Mouse (Mus musculus) ES-Bruce4 (cell line): ENCODE data around the gene Mrtfb. TPM values are rescaled to one million over a fixed set of nuclear protein-coding genes. Genes with fewer than 3 reads are reported as not detected.
A peak's percentile ranks its signal among the peaks of the same experiment; 100 is the strongest.
"Not testable (repeated sequence)": the region's sequence is repeated elsewhere in the genome, so short reads cannot be mapped to it uniquely, and the experiment has no call there.

Experiments
- H3K27ac ChIP-seq: 2 replicates; pipeline ENCODE4 v1.5.1; 2012; ENCODE audit warnings: low read length, inconsistent platforms; ENCODE audit not compliant: insufficient read depth
- H3K27me3 ChIP-seq: 2 replicates; pipeline ENCODE4 v1.6.1; 2012; ENCODE audit warnings: mild to moderate bottlenecking, low read length, inconsistent platforms; ENCODE audit not compliant: control insufficient read depth, poor library complexity, insufficient read depth, severe bottlenecking
- H3K36me3 ChIP-seq: 2 replicates; pipeline ENCODE4 v1.6.1; 2012; ENCODE audit warnings: inconsistent platforms, mild to moderate bottlenecking, low read length, moderate library complexity; ENCODE audit not compliant: control insufficient read depth, poor library complexity, insufficient read depth, severe bottlenecking
- H3K4me1 ChIP-seq: one replicate; pipeline ENCODE4 v1.8.1; 2011; ENCODE audit warnings: low read length; ENCODE audit not compliant: control insufficient read depth, insufficient read depth
- H3K4me3 ChIP-seq: 2 replicates; pipeline ENCODE4 v1.5.1; 2011; ENCODE audit warnings: low read depth, mild to moderate bottlenecking, low read length
- H3K9ac ChIP-seq: 2 replicates; pipeline ENCODE4 v1.6.1; 2012; ENCODE audit warnings: low read depth, mild to moderate bottlenecking, inconsistent platforms; ENCODE audit not compliant: poor library complexity, severe bottlenecking
- H3K9me3 ChIP-seq: replicated peaks from 2 replicates; pipeline ENCODE4 v1.6.1; 2012; ENCODE audit warnings: mild to moderate bottlenecking, low read length, inconsistent platforms; ENCODE audit not compliant: control insufficient read depth, poor library complexity, insufficient read depth, severe bottlenecking
- CTCF ChIP-seq: IDR thresholded peaks from one replicate; pipeline ENCODE4 v1.8.1; 2011; ENCODE audit warnings: low read depth, low read length
- EP300 ChIP-seq: IDR thresholded peaks from 2 replicates; pipeline ENCODE4 v1.6.1; 2011; ENCODE audit warnings: low read depth, low read length; ENCODE audit not compliant: insufficient read depth
- POLR2A ChIP-seq: IDR thresholded peaks from one replicate; pipeline ENCODE4 v1.8.1; 2011; ENCODE audit warnings: low read length; ENCODE audit not compliant: insufficient read depth
- polyA plus RNA-seq: library from polyadenylated mRNA; stranded (reverse); fragments of >200 nt; gene quantifications from 2 replicates; pipeline ENCODE4 v1.2.4, GENCODE M21; 2011; ENCODE audit warnings: low read depth; ENCODE audit not compliant: missing spikeins, insufficient read depth, insufficient read length

Gene Mrtfb
- polyA plus RNA-seq, 1 experiment = 20.7 TPM

GRCm38 (mm10) chr16:13332536-13332935 lies 76.3 kb downstream of the Mrtfb start:
- TF ChIP-seq POLR2A (no peak), CTCF (no peak), EP300 (no peak)
- Histone ChIP-seq H3K36me3 (no peaks in the 10 kb centered on the region), H3K4me3 (no peak overlapping the region), H3K27ac (no peak overlapping the region), H3K27me3 (no peaks in the 10 kb centered on the region), H3K9me3 (no peaks in the 10 kb centered on the region), H3K4me1 (no peaks in the 10 kb centered on the region), H3K9ac (no peak overlapping the region)

DNA sequence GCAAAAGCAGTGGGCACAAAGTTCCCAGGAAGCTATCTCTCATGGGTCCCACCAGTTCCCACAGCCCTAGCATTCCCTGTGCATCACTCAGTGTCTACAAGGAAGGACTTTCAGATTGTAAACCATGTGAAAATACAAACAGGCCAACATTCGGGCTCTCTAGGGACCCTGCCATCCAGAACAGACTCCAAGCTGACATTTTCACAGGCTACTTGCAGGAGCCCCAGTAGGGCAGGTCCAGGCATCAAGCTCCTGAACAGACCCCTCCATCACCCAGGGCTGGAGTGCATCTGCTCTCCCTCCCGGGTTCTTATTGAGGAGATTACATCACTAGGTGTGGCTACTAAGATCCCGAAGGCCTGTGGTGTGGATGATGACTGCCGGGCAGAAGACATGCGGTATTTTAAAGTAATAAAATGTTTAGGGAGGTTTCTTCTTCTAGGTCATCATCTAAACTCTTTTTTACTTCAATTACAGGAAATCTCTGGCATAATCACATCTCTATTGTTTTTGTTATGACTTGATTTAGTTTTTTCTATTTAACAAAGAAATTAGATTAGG lies 77.6 kb downstream of the Mrtfb start:
- TF ChIP-seq CTCF (no peak), POLR2A (no peak), EP300 (no peak)
- no peak overlapping the region for H3K4me3 ChIP-seq
- H3K36me3 ChIP-seq = no peaks in the 10 kb centered on the region
- no peaks in the 10 kb centered on the region for H3K4me1 ChIP-seq
- H3K27ac ChIP-seq = no peak overlapping the region
- H3K9me3 ChIP-seq = no peaks in the 10 kb centered on the region
- H3K9ac ChIP-seq = no peak overlapping the region
- H3K27me3 ChIP-seq = no peaks in the 10 kb centered on the region

DNA sequence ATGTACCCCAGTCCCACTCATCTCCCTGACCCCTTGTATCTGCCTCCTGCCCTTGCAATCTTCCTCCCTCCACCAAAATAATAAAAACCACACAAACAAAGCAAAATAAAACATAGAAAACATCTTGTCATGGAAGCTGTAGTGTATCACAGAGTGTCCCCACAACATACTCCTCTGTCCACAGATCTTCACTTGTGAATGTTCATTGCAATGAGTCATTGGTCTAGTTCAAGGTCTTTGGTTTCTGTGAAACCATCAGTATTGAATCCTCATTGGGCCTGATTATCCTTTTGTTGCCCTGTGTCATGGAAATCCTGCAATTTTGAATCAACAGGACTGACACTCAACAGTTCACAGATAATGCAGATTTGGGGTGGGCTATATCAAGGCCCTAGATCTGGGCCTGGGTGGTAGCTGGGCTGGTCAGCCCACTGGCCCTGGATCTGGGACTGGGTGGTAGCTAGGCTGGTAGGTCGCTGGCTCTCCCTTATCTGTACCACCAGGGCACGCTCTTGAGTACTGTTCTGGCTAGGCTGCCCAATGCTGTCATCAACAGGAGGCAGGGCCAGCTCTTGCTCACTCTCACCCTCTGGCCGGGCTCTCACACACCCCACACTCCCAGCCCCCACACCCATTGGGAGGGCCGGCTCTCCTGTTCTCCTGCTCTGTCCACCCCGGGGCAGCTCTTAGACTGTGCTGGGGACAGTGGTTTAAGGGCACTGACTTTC lies 80.4 kb downstream of the Mrtfb start:
- Histone ChIP-seq H3K36me3 (no peaks in the 10 kb centered on the region), H3K9me3 (no peaks in the 10 kb centered on the region), H3K4me3 (no peak overlapping the region), H3K27me3 (no peaks in the 10 kb centered on the region), H3K4me1 (no peaks in the 10 kb centered on the region), H3K9ac (no peak overlapping the region), H3K27ac (no peak overlapping the region)
- TF ChIP-seq POLR2A (no peak), CTCF (peak; percentile 1), EP300 (no peak)

- Histone ChIP-seq H3K4me3 (no peak overlapping the region), H3K9me3 (no peaks in the 10 kb centered on the region), H3K36me3 (no peaks in the 10 kb centered on the region), H3K4me1 (no peaks in the 10 kb centered on the region), H3K27ac (no peak overlapping the region), H3K9ac (no peak overlapping the region), H3K27me3 (no peaks in the 10 kb centered on the region)
- TF ChIP-seq CTCF (no peak), EP300 (no peak), POLR2A (no peak)
These were observed 81.8 kb downstream of the Mrtfb start for GRCm38 (mm10) chr16:13338094-13338493.

DNA sequence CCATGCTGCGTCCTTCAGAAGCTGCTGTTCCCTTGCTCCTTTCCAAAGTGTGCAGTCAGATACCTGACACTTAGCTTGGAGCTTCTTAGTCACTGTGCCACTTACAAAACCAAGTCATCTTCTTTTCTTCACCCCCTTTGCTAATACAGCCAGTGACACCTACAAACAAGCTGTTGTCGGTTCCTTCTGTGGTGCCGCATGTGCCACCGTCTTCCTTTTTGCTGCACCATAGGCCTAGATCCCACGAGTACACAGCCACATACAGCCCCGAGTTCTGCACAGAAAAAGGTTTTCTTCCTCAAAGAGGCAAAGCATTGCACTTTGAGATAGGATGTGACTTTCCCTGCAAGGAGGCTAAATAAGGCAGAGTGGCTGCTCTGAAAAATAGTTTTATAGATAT lies 83.2 kb downstream of the Mrtfb start:
- Histone ChIP-seq H3K4me3 (no peak overlapping the region), H3K27ac (no peak overlapping the region), H3K9ac (no peak overlapping the region), H3K27me3 (no peaks in the 10 kb centered on the region), H3K9me3 (no peaks in the 10 kb centered on the region), H3K36me3 (no peaks in the 10 kb centered on the region), H3K4me1 (no peaks in the 10 kb centered on the region)
- TF ChIP-seq POLR2A (no peak), EP300 (no peak), CTCF (no peak)

GRCm38 (mm10) chr16:13345822-13346221 lies 89.5 kb downstream of the Mrtfb start:
- H3K27ac ChIP-seq, H3K36me3 ChIP-seq, H3K9me3 ChIP-seq, H3K4me3 ChIP-seq, H3K4me1 ChIP-seq, H3K27me3 ChIP-seq, H3K9ac ChIP-seq: not testable (repeated sequence)
